Mouse (Mus musculus) neural tube, embryonic 12.5 days (tissue): ENCODE results near the gene Ptges. TPM values are rescaled to one million over a fixed set of nuclear protein-coding genes. Genes with fewer than 3 reads are reported as not detected.

Experiments used
- ATAC-seq: fragments of 200-750 bp; cut with Nextera tagmentation; 2 replicates; pipeline ENCODE4 v1.8.0; 2017; ENCODE audit warnings: low read depth, mild to moderate bottlenecking, moderate TSS enrichment, moderate library complexity; ENCODE audit not compliant: low FRiP score
- H3K27ac ChIP-seq: fragments of 300-500 bp; sonication (generic); 2 replicates; pipeline ENCODE4 v1.5.1; 2016
- H3K27me3 ChIP-seq: fragments of 300-500 bp; sonication (generic); replicated peaks from 2 replicates; pipeline ENCODE4 v1.6.1; 2016; ENCODE audit warnings: mild to moderate bottlenecking
- H3K36me3 ChIP-seq: fragments of 300-500 bp; sonication (generic); 2 replicates; pipeline ENCODE4 v1.6.1; 2016; ENCODE audit warnings: mild to moderate bottlenecking
- H3K4me1 ChIP-seq: fragments of 300-500 bp; sonication (generic); 2 replicates; pipeline ENCODE4 v1.6.1; 2016
- H3K4me2 ChIP-seq: fragments of 300-500 bp; sonication (generic); replicated peaks from 2 replicates; pipeline ENCODE4 v1.6.1; 2016; ENCODE audit warnings: mild to moderate bottlenecking
- H3K4me3 ChIP-seq: fragments of 300-500 bp; sonication (generic); 2 replicates; pipeline ENCODE4 v1.5.1; 2016
- H3K9ac ChIP-seq: fragments of 300-500 bp; sonication (generic); 2 replicates; pipeline ENCODE4 v1.6.1; 2016; ENCODE audit warnings: mild to moderate bottlenecking
- H3K9me3 ChIP-seq: fragments of 300-500 bp; sonication (generic); 2 replicates; pipeline ENCODE4 v1.6.1; 2016; ENCODE audit warnings: mild to moderate bottlenecking
- WGBS: fragments of 180-500 bp; shearing (Covaris S2); methylation state at CpG from one replicate; pipeline ENCODE4 v1.1.7; 2016; 5-methylcytosine and 5-hydroxymethylcytosine counted together
- polyA plus RNA-seq: library from polyadenylated mRNA; unstranded; fragments of >200 nt; fragmentation: Nextera tagmentation; extraction: Ambion mirVana; gene quantifications from 2 replicates; pipeline ENCODE4 v1.2.1, GENCODE M21; 2016

Ptges gene
- polyA plus RNA-seq, 1 experiment from 2014 or later = 2.9 TPM

DNA sequence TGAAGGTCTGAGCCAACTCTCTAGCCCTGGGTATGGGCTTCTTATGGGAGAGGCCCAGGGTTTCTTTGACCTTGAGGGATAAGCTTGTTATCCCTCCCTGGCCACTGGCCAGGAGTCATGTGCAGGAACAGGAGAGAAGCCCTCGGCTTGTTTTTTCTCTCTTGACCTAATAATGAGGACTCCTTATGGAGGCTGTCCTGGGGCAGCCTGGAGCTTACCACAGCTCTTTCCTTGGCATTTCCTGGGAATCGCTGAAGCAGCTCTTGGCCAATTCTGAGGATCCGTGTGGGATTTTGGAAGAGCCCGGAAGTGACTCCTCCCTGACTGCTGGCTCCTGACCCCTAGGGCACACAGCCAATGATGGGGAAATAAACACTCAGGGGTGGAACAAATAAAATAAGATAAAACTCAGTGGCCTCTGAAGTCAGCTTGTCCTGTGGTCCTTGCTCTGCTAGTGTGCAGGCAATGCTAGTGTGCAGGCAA is 17.3 kb downstream of the Ptges start:
- 65% methylated on average over 4 of the region's 4 CpGs for WGBS

DNA sequence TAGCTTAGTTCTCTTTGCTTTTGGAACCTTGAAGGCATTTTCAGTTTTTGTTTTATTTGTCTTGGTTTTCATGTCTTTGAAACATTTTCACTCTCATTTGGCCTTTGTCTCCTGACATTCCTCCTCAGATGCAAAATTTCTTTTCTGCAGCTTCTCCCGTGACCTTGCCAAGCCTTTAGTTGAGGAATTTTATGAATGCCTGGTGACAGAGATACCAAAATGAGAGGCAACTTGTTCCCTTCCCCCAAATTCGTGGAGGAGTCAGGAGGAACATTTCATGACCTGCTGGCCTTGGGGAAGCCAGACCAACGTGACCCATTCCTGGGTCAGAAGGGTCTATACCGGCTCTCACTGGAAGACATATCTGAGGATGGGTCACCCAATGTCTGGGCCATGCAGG is 23.0 kb downstream of the Ptges start:
- no peak overlapping the region for H3K9ac ChIP-seq
- H3K4me1 ChIP-seq = peaks cover 18% of the 10 kb centered on the region
- WGBS = 81% methylated on average over 4 of the region's 4 CpGs
- no peak overlapping the region for H3K27ac ChIP-seq
- H3K4me2 ChIP-seq = no peak overlapping the region
- H3K9me3 ChIP-seq = no peaks in the 10 kb centered on the region
- no peaks in the 10 kb centered on the region for H3K36me3 ChIP-seq
- peaks cover 18% of the 10 kb centered on the region for H3K27me3 ChIP-seq
- ATAC-seq = no peak
- no peak overlapping the region for H3K4me3 ChIP-seq

More for the DNA sequence above, 17.3 kb downstream of the Ptges start:
- H3K9me3 ChIP-seq = no peaks in the 10 kb centered on the region
- no peaks in the 10 kb centered on the region for H3K36me3 ChIP-seq
- H3K4me2 ChIP-seq = no peak overlapping the region
- H3K4me3 ChIP-seq = no peak overlapping the region
- no peaks in the 10 kb centered on the region for H3K4me1 ChIP-seq
- no peak overlapping the region for H3K27ac ChIP-seq
- H3K27me3 ChIP-seq = 0 out of 2 replicates have a peak, but pooled peaks cover 3% of the 10 kb centered on the region
- no peak for ATAC-seq
- no peak overlapping the region for H3K9ac ChIP-seq

DNA sequence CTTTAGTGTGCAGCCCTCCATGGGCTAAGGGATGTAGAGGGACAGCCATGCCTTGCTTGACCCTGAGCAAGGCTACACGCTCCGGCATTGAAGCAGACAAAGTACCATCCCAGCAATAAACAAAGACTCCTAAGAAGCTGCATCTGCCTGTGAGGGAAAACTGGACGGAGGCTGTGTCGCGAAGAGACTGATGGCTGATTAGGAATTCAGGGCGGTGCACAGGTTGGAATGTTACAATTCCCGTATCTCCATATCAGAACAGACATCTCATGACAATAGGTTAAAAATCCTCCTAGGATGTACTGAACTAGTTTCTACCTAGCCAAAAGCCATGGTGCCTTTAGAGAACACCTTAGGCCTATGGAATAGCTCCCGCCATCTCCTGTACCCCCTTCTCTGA is 23.8 kb downstream of the Ptges start:
- no peak for ATAC-seq
- WGBS = 78% methylated on average over 8 of the region's 8 CpGs
- no peak overlapping the region for H3K27ac ChIP-seq
- H3K9me3 ChIP-seq = no peaks in the 10 kb centered on the region
- no peak overlapping the region for H3K4me2 ChIP-seq
- H3K36me3 ChIP-seq = no peaks in the 10 kb centered on the region
- no peak overlapping the region for H3K9ac ChIP-seq
- no peak overlapping the region for H3K4me3 ChIP-seq
- H3K27me3 ChIP-seq = peaks cover 25% of the 10 kb centered on the region
- peaks cover 18% of the 10 kb centered on the region for H3K4me1 ChIP-seq

DNA sequence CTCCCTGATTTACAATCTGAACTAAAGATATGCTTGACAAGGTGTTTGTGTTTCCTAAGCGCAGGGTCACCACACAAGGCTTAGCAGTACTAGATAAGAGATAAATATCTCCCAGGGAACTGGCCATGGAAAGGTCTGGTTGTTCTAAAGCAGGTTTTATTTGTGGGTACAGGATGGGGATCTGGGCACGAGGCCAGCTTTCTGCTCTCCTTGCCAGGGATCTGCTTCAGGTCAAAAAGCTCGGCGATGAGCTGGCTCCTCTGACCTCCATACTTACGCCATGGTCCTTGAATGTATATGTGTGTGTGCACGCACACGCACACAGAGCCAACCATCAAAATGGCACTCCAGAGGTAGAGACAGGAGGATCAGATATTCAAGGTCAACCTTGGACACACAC is 24.7 kb downstream of the Ptges start:
- ATAC-seq = no peak
- Histone ChIP-seq H3K9me3 (no peaks in the 10 kb centered on the region), H3K9ac (no peak overlapping the region), H3K27me3 (peaks cover 28% of the 10 kb centered on the region), H3K36me3 (no peaks in the 10 kb centered on the region), H3K4me1 (peaks cover 18% of the 10 kb centered on the region), H3K4me2 (no peak overlapping the region), H3K27ac (no peak overlapping the region), H3K4me3 (no peak overlapping the region)
- 86% methylated on average over 7 of the region's 7 CpGs for WGBS

DNA sequence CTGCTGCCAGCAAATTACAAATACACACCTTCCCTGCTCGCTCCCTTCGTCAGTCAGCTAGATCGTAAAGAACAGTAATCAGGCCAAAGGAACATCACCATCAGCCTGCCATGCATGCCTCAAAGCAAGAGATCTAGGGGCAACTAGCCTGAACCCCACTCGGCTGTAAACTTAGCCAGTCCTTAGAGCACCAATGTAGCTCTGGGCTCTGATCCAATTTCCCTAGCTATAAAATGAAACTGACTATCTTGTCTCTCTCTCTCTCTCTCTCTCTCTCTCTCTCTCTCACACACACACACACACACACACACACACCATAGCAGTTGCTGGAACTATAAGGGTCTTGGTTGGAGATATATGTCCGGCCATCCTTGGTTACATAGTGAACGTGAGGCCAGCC is 25.4 kb downstream of the Ptges start:
- Histone ChIP-seq H3K36me3 (no peaks in the 10 kb centered on the region), H3K9ac (no peak overlapping the region), H3K9me3 (no peaks in the 10 kb centered on the region), H3K4me1 (peaks cover 18% of the 10 kb centered on the region), H3K4me2 (no peak overlapping the region), H3K27me3 (peaks cover 28% of the 10 kb centered on the region), H3K4me3 (no peak overlapping the region), H3K27ac (no peak overlapping the region)
- no peak for ATAC-seq
- 75% methylated on average over 6 of the region's 6 CpGs for WGBS

DNA sequence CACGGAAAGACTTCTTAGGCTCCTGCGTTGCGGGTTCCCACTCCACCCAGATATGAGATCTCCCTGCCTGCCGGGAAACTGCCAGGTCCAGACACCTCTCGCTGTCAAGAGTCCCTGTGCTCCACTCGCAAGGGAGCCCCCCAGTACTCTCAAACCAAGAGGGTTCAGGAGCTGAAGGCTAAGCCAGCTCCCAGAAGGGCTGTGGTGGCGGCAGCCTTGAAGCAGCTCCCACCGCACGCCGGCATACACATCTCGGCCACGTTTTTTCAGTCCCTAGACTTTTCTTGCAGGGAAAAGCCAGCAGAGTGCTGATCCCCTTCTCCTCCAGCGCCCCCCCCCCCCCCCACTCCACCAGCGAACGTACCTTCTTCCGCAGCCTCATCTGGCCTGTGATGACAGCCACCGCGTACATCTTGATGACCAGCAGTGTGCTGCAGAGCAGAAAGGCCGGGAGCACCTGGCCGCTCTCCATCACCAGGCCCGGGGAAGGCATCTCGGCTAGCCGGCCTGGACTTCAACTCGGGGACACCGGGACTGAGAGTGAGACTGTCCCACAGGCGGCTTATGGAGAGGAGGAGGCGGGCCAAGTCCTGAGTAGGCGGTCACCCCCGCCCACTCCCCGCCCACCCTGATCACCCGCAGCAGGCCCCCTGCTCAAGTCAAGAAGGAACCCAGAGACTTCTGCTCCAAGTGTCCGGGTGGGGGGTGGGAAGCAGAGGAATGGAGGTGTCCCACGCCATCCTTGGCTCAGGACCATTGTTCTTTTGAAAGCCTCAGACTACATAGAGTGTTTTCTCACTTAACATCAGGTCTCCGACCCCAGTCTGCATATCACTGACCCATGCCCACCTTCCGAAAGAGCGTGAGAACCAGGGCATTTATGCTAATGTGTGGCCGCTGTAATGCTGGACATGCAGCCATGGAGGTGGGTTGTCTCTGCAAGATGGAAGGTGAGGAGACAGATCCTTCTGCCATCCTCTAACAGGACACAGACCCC is 26.6 kb downstream of the Ptges start:
- Histone ChIP-seq H3K27ac (no peak overlapping the region), H3K4me3 (peak overlapping the region; percentile 25), H3K9me3 (no peaks in the 10 kb centered on the region), H3K4me1 (peaks cover 18% of the 10 kb centered on the region), H3K9ac (peak overlapping the region; percentile 49), H3K27me3 (peaks cover 28% of the 10 kb centered on the region), H3K36me3 (no peaks in the 10 kb centered on the region), H3K4me2 (peak overlapping the region; percentile 63)
- no peak for ATAC-seq
- 10% methylated on average over 36 of the region's 37 CpGs for WGBS

DNA sequence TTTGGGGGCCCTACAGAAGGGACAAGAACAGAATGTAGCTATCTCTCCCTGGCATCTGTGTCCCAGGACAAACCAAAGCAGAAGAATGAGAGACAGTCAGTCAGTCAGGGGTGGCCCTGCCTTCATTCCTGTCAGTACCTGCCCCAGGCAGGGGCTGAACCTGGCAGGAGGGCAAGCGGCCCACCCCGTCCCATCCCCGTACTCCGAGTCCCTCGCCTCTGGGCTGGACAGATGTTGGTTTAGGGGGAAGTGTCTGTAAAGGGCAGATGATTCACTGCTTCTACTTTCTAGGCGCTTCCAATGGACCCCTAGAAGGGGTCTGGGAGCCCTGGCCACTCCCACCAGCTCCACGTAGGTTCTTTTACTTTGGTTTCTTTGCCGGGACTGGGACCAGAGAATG is 27.4 kb downstream of the Ptges start:
- ATAC-seq = no peak
- Histone ChIP-seq H3K4me2 (peak overlapping the region; percentile 63), H3K27me3 (peaks cover 28% of the 10 kb centered on the region), H3K4me3 (peak overlapping the region; percentile 25), H3K9ac (peak overlapping the region; percentile 49; the same call in 1 of the 2 replicates), H3K36me3 (no peaks in the 10 kb centered on the region), H3K27ac (no peak overlapping the region), H3K9me3 (no peaks in the 10 kb centered on the region), H3K4me1 (peaks cover 19% of the 10 kb centered on the region)
- WGBS = 21% methylated on average over 8 of the region's 8 CpGs

DNA sequence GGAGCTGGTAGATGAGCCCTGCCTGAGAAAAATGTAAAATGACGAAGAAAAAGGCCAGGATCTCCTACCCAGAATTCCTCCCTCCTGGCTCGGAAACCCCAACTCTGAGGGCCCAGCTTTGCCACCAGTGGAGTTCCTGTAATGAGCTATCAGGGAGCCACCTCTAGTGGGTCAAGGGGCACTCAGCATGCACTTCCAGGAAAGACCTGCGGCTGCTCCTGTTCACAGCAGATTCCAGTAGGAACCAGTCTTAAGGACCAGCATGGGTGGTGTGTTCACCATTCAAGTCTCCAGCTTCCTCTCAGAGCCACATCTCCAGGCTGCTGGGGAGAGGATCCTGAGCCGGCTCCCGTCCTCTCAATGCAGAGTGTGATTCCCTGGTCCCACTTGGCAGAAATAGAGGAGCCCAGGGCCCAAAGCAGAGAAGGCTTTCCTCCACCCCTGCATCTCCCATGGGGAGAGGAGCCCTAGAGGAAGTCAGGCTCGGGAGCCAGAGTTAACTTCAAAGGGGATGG is 28.0 kb downstream of the Ptges start:
- peak overlapping the region; percentile 63 for H3K4me2 ChIP-seq
- H3K4me3 ChIP-seq = no peak overlapping the region
- ATAC-seq = no peak
- H3K27me3 ChIP-seq = peaks cover 28% of the 10 kb centered on the region
- H3K4me1 ChIP-seq = peaks cover 24% of the 10 kb centered on the region
- no peaks in the 10 kb centered on the region for H3K9me3 ChIP-seq
- 53% methylated on average over 6 of the region's 6 CpGs for WGBS
- no peak overlapping the region for H3K9ac ChIP-seq
- no peaks in the 10 kb centered on the region for H3K36me3 ChIP-seq
- H3K27ac ChIP-seq = no peak overlapping the region

DNA sequence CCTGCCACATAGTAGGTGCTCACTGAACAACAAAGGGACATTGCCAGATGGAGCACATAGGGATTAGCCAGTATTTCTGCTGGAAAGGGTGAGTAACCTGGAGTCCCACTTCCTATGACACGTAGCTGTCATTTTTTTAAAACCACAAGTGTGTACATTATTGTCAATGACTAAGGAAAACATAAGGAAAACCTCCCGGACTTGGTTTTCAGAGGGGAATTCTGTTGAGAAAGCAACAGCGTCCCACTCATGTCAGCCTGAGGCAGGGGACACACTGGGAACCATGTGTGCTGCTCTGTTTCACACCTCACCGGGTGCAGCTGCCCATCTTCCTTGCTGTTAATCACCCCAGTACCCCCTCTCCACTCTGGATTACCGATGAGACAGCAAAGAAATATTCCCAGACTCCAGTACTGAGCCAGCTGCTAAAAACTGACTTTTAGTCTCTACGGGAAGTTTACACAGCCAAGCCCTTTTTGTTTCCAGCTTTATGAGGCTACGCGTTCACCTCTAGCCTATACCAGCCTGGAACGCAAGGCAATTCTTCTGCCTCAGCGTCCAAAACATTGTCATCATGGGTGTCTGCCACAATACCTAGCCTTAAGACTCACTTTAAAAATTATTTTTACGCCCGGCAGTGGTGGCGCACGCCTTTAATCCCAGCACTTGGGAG is 30.1 kb downstream of the Ptges start:
- H3K36me3 ChIP-seq = no peaks in the 10 kb centered on the region
- no peak overlapping the region for H3K4me2 ChIP-seq
- ATAC-seq = no peak
- H3K27me3 ChIP-seq = peaks cover 28% of the 10 kb centered on the region
- no peak overlapping the region for H3K9ac ChIP-seq
- no peaks in the 10 kb centered on the region for H3K9me3 ChIP-seq
- H3K27ac ChIP-seq = no peak overlapping the region
- peaks cover 25% of the 10 kb centered on the region for H3K4me1 ChIP-seq
- WGBS = 86% methylated on average over 14 of the region's 14 CpGs
- H3K4me3 ChIP-seq = no peak overlapping the region

DNA sequence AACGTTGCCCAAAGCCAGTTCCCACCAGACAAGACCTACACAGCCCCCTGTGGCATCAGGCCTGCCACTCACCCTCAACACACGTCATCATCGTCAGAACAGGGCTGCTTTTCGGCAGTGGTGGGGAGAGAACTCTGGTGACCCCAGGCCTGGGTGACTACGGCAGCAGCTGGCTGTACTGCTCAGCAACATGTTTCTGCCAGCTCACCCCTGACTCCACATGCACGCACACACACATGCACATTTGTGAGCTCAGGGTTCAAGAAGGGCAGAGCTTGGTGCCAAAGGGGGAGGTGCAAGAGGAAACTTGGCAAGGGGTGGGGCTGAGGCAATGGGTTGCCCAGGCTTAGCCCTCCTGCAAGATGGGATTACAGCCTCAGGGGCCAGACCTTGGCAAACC is 32.4 kb downstream of the Ptges start:
- no peak overlapping the region for H3K4me3 ChIP-seq
- H3K9ac ChIP-seq = no peak overlapping the region
- H3K27ac ChIP-seq = no peak overlapping the region
- no peak overlapping the region for H3K4me2 ChIP-seq
- H3K27me3 ChIP-seq = peaks cover 17% of the 10 kb centered on the region
- H3K9me3 ChIP-seq = no peaks in the 10 kb centered on the region
- peaks cover 13% of the 10 kb centered on the region for H3K4me1 ChIP-seq
- no peaks in the 10 kb centered on the region for H3K36me3 ChIP-seq
- WGBS = 44% methylated on average over 6 of the region's 6 CpGs
- ATAC-seq = no peak

DNA sequence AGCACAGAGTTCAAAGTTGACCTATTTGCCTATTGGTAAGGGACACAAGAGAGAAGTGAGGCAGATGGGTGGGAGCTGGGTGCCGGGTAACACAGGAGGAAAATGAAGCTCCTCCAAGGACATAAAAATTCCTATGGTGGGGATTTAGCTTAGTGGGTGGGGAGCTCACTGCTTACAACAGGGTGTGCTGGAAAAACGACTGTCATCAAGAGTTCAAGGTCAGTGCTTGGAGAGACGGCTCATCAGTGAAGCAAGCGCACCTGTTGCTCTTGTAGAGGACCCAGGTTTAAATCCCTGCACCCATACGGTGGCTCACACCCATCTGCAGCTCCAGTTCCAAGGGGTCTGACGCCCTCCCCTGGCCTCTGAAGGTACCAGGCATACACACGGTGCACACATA is 35.7 kb downstream of the Ptges start:
- no peak overlapping the region for H3K4me2 ChIP-seq
- H3K27me3 ChIP-seq = no peaks in the 10 kb centered on the region
- H3K36me3 ChIP-seq = no peaks in the 10 kb centered on the region
- ATAC-seq = no peak
- no peak overlapping the region for H3K27ac ChIP-seq
- no peaks in the 10 kb centered on the region for H3K9me3 ChIP-seq
- no peak overlapping the region for H3K4me3 ChIP-seq
- 85% methylated on average over 7 of the region's 7 CpGs for WGBS
- no peak overlapping the region for H3K9ac ChIP-seq
- peaks cover 7% of the 10 kb centered on the region; the same call in 1 of the 2 replicates for H3K4me1 ChIP-seq

DNA sequence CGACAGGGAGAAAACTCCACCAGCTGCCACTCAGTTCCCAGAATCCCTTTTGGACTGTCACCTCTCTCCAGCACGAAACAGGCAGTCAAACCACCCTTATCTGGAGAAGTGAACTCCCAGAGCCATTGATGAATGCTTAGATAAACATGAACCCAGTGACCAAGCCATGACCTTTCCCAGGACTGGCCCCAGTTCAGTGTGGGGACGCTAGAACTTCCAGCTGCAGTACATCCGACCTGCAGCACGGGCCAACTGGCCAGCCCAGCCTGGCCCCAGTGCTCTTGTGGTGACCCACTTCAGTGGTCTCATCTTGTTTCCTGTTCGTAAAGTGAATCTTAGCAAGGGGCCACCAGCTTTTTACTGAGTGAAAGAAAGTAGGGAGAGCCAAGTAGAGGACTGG is 36.3 kb downstream of the Ptges start:
- Histone ChIP-seq H3K27ac (no peak overlapping the region), H3K4me2 (no peak overlapping the region), H3K9me3 (no peaks in the 10 kb centered on the region), H3K9ac (no peak overlapping the region), H3K36me3 (no peaks in the 10 kb centered on the region), H3K4me3 (no peak overlapping the region), H3K27me3 (no peaks in the 10 kb centered on the region), H3K4me1 (peaks cover 7% of the 10 kb centered on the region; the same call in 1 of the 2 replicates)
- ATAC-seq = no peak
- 33% methylated on average over 6 of the region's 6 CpGs for WGBS
